Mouse (Mus musculus): ENCODE data around the gene Chchd6.

- TF ChIP-seq GATA1 (IDR thresholded peaks at IDR 0.05; ENCODE audit: borderline replicate concordance, low read length) (no peak), FLI1 (IDR thresholded peaks at IDR 0.05; ENCODE audit: low read length) (no peak)
Observed at GRCm38 (mm10) chr6:89361418-89362280, 233.8 kb downstream of the Chchd6 start.

Data from megakaryocyte, embryonic 14.5 days (primary cell).